Mouse (Mus musculus) lung, adult 2 months (tissue): Measurements from ENCODE around the gene Gfra1.

Source experiments
- CTCF ChIP-seq: fragments of 200-500 bp; IDR thresholded peaks from 2 replicates; pipeline ENCODE4 v1.5.1; 2011; ENCODE audit warnings: mild to moderate bottlenecking, low read length, control low read depth; ENCODE audit not compliant: insufficient read depth
- POLR2A ChIP-seq: fragments of 200-500 bp; IDR thresholded peaks from 2 replicates; pipeline ENCODE4 v1.6.1; 2011; ENCODE audit warnings: low read depth, mild to moderate bottlenecking, control low read depth, low read length, borderline replicate concordance; ENCODE audit errors: extremely low read depth

DNA sequence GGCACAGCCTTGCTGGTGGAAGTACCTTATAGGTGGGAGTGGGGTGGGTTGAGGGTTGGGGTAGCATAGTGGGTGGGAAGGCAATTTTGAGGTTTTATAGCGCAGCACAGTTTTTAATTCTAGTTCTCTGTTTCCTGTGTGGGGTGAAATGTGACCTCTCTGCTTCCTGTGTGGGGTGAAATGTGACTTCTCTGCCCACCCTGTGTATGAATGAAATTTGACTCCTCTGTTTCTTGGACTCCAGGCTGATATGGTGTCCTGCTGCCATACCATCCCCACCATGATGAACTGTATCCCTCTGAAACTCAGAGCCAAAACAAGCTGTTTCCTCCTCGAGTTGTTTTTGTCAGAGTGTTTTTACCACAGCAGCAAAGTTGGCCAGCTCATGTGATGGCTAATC is 264.8 kb downstream of the Gfra1 start:
- no peak for TF ChIP-seq POLR2A
- no peak for TF ChIP-seq CTCF
